Mouse (Mus musculus): Measurements from ENCODE around the gene Jagn1. TPM values are rescaled to one million over a fixed set of nuclear protein-coding genes. Genes with fewer than 3 reads are reported as not detected.

Gene Jagn1
- polyA plus RNA-seq, 1 experiment from 2014 or later = 94.9 TPM

- peak overlapping the region; percentile 83 for H3K9ac ChIP-seq
- peaks cover 43% of the 10 kb centered on the region for H3K4me1 ChIP-seq
- WGBS = under 1% methylated on average over 63 of the region's 65 CpGs
- peak overlapping the region; percentile 83 for H3K27ac ChIP-seq
- peak overlapping the region; percentile 92 for H3K4me2 ChIP-seq
- ATAC-seq (replicated peaks) = peak; percentile 66
- H3K36me3 ChIP-seq (replicated peaks) = no peaks in the 10 kb centered on the region
- H3K4me3 ChIP-seq = peak overlapping the region; percentile 65
- H3K27me3 ChIP-seq (replicated peaks) = 0 out of 2 replicates have a peak, but pooled peaks cover 3% of the 10 kb centered on the region
- no peaks in the 10 kb centered on the region for H3K9me3 ChIP-seq
These were observed 40.2 kb downstream of the Jagn1 start for GRCm38 (mm10) chr6:113482477-113483099.

DNA sequence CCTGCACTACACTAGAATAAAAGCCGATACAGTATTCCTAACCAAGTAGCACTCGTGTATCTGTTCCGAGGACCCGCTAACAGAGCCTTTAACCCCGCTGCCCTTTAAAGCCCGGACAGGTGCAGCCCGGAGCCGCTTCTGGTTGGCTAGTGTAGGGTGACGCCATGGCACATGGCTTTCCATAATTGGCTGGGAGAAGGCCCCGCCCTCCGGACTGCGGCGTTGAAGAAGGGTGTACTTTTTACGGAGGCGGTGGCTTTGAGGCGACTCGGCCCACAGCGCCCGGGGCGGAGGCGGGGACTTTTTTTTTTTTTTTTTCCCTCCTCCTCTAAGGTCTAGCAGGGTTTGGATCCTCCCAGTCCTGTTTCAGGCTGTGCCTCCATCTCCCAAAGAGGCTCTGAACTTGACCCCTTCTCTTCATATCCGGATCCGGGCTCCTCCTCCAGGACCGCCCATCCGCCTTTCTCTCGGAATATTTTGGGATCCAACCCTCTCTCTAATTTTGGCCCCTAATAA lies 40.8 kb downstream of the Jagn1 start, which contains the start of gene Creld1:
TSS of gene Creld1 (plus strand) at position 198 of the 516 bp plus-strand sequence.
- Histone ChIP-seq H3K27me3 (replicated peaks) (0 out of 2 replicates have a peak, but pooled peaks cover 3% of the 10 kb centered on the region), H3K4me3 (peak within 1 kb of the TSS; percentile 65), H3K9me3 (no peaks in the 10 kb centered on the region), H3K4me2 (peak within 1 kb of the TSS; percentile 92), H3K27ac (peak within 1 kb of the TSS; percentile 83), H3K36me3 (replicated peaks) (0 out of 2 replicates have a peak, but pooled peaks cover 4% of the 10 kb centered on the region), H3K4me1 (peaks cover 43% of the 10 kb centered on the region), H3K9ac (peak within 1 kb of the TSS; percentile 83)
- under 1% methylated on average over 26 of the region's 26 CpGs for WGBS
- ATAC-seq (replicated peaks) = peak; percentile 98

- peak overlapping the region; percentile 92 for H3K4me2 ChIP-seq
- H3K9me3 ChIP-seq = no peaks in the 10 kb centered on the region
- peaks cover 6% of the 10 kb centered on the region; the same call in 1 of the 2 replicates for H3K36me3 ChIP-seq (replicated peaks)
- peak overlapping the region; percentile 83 for H3K9ac ChIP-seq
- 0 out of 2 replicates have a peak, but pooled peaks cover 3% of the 10 kb centered on the region for H3K27me3 ChIP-seq (replicated peaks)
- ATAC-seq (replicated peaks) = peak; percentile 67
- peak overlapping the region; percentile 65 for H3K4me3 ChIP-seq
- H3K4me1 ChIP-seq = peaks cover 43% of the 10 kb centered on the region
- 6% methylated on average over 10 of the region's 10 CpGs for WGBS
- H3K27ac ChIP-seq = peak overlapping the region; percentile 83
These were observed 41.4 kb downstream of the Jagn1 start for GRCm38 (mm10) chr6:113483729-113484128.

- no peak for ATAC-seq (replicated peaks)
- Histone ChIP-seq H3K9me3 (no peaks in the 10 kb centered on the region), H3K36me3 (replicated peaks) (peaks cover 34% of the 10 kb centered on the region), H3K4me3 (no peak overlapping the region), H3K9ac (no peak overlapping the region), H3K4me1 (peaks cover 36% of the 10 kb centered on the region), H3K27ac (no peak overlapping the region), H3K27me3 (replicated peaks) (no peaks in the 10 kb centered on the region), H3K4me2 (no peak overlapping the region)
- 67% methylated on average over 7 of the region's 7 CpGs for WGBS
These were observed 44.8 kb downstream of the Jagn1 start for GRCm38 (mm10) chr6:113487125-113487576.

GRCm38 (mm10) chr6:113489410-113489809 lies 47.0 kb downstream of the Jagn1 start:
- peaks cover 40% of the 10 kb centered on the region for H3K36me3 ChIP-seq (replicated peaks)
- no peak overlapping the region for H3K9ac ChIP-seq
- 95% methylated on average over 14 of the region's 14 CpGs for WGBS

DNA sequence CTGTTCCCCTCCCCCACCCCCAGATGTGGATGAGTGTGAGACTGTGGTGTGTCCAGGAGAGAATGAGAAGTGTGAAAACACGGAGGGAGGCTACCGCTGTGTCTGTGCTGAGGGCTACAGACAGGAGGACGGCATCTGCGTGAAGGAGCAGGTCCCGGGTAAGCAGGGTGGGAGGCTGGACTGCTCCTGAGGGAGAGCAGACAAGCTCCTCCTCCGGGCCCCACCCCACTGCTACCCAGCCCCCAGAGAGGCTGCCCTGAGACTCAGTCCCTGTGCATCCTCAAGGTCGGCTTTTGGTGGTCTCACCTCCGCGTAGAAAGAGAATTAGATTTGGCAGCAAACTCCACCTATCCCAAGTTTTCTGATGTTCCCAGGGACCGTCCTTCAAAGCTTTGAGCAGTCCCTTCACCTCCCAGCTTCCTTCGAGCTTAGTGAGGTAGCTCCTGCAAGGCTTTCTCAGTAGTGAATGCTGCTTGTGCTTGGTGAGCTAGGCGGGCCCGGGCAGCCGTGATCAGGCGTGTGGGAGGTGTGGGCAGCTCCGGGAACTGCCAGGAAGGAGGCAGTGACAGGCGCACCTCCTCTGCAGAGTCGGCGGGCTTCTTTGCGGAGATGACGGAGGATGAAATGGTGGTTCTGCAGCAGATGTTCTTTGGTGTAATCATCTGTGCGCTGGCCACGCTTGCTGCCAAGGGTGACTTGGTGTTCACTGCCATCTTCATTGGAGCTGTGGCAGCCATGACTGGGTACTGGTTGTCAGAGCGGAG lies 49.9 kb downstream of the Jagn1 start:
- Histone ChIP-seq H3K4me3 (no peak overlapping the region), H3K27me3 (replicated peaks) (peaks cover 6% of the 10 kb centered on the region; the same call in 1 of the 2 replicates), H3K9ac (no peak overlapping the region), H3K36me3 (replicated peaks) (peaks cover 40% of the 10 kb centered on the region), H3K9me3 (no peaks in the 10 kb centered on the region), H3K4me1 (peaks cover 12% of the 10 kb centered on the region), H3K27ac (no peak overlapping the region), H3K4me2 (no peak overlapping the region)
- no peak for ATAC-seq (replicated peaks)
- WGBS = 81% methylated on average over 24 of the region's 24 CpGs

More at GRCm38 (mm10) chr6:113489410-113489809, 47.0 kb downstream of the Jagn1 start:
- Histone ChIP-seq H3K27me3 (replicated peaks) (no peaks in the 10 kb centered on the region), H3K4me3 (no peak overlapping the region), H3K4me1 (peaks cover 25% of the 10 kb centered on the region), H3K27ac (no peak overlapping the region), H3K9me3 (no peaks in the 10 kb centered on the region), H3K4me2 (no peak overlapping the region)
- ATAC-seq (replicated peaks) = no peak

GRCm38 (mm10) chr6:113494258-113494788 lies 52.0 kb downstream of the Jagn1 start:
- Histone ChIP-seq H3K4me2 (peak overlapping the region; percentile 59), H3K4me3 (peak overlapping the region; percentile 36), H3K9me3 (no peaks in the 10 kb centered on the region), H3K27ac (no peak overlapping the region), H3K4me1 (peaks cover 12% of the 10 kb centered on the region), H3K9ac (peak overlapping the region; percentile 30), H3K36me3 (replicated peaks) (peaks cover 33% of the 10 kb centered on the region), H3K27me3 (replicated peaks) (peaks cover 6% of the 10 kb centered on the region; the same call in 1 of the 2 replicates)
- 2% methylated on average over 53 of the region's 54 CpGs for WGBS
- ATAC-seq (replicated peaks) = peak; percentile 76

- H3K4me2 ChIP-seq = peak overlapping the region; percentile 59
- peak overlapping the region; percentile 22; the same call in 1 of the 2 replicates for H3K9ac ChIP-seq
- ATAC-seq (replicated peaks) = peak; percentile 31
These were observed 52.8 kb downstream of the Jagn1 start for GRCm38 (mm10) chr6:113495071-113495675.

More at GRCm38 (mm10) chr6:113495071-113495675, 52.8 kb downstream of the Jagn1 start:
- Histone ChIP-seq H3K4me1 (peaks cover 12% of the 10 kb centered on the region), H3K36me3 (replicated peaks) (peaks cover 24% of the 10 kb centered on the region), H3K27me3 (replicated peaks) (peaks cover 6% of the 10 kb centered on the region; the same call in 1 of the 2 replicates), H3K4me3 (peak overlapping the region; percentile 36; the same call in 1 of the 2 replicates), H3K27ac (no peak overlapping the region), H3K9me3 (no peaks in the 10 kb centered on the region)
- WGBS = 52% methylated on average over 28 of the region's 28 CpGs

Small RNA genes lying within 50 kb of the gene (microRNA-seq; reads per million reads assigned to microRNA genes)
- gene Gm24387 = not detected

Other genes starting within 250 kb of the Jagn1 start
- gene Lhfpl4, start 247.2 kb upstream of the Jagn1 start, polyA plus RNA-seq (2015; fragmentation: Nextera tagmentation; extraction: Ambion mirVana) = 75.6 and 80.7 TPM in 2 replicates
- 40.1 and 40.4 TPM in 2 replicates for gene Mtmr14, start 204.7 kb upstream of the Jagn1 start, polyA plus RNA-seq (2015; fragmentation: Nextera tagmentation; extraction: Ambion mirVana)
- 2.0 and 2.3 TPM in 2 replicates for gene Cpne9, start 160.3 kb upstream of the Jagn1 start, polyA plus RNA-seq (2015; fragmentation: Nextera tagmentation; extraction: Ambion mirVana)
- 17.9 and 18.9 TPM in 2 replicates for gene Brpf1, start 135.4 kb upstream of the Jagn1 start, polyA plus RNA-seq (2015; fragmentation: Nextera tagmentation; extraction: Ambion mirVana)
- gene Ogg1, start 115.6 kb upstream of the Jagn1 start, polyA plus RNA-seq (2015; fragmentation: Nextera tagmentation; extraction: Ambion mirVana) = 9.6 and 11.1 TPM in 2 replicates
- 117 and 124 TPM in 2 replicates for gene Camk1, start 98.6 kb upstream of the Jagn1 start, polyA plus RNA-seq (2015; fragmentation: Nextera tagmentation; extraction: Ambion mirVana)
- 80.4 and 81.6 TPM in 2 replicates for gene Tada3, start 64.7 kb upstream of the Jagn1 start, polyA plus RNA-seq (2015; fragmentation: Nextera tagmentation; extraction: Ambion mirVana)
- 430 and 433 TPM in 2 replicates for gene Arpc4, start 64.5 kb upstream of the Jagn1 start, polyA plus RNA-seq (2015; fragmentation: Nextera tagmentation; extraction: Ambion mirVana)
- gene Ttll3, start 53.3 kb upstream of the Jagn1 start, polyA plus RNA-seq (2015; fragmentation: Nextera tagmentation; extraction: Ambion mirVana) = 15.1 TPM in 2 replicates
- gene Rpusd3, start 23.2 kb upstream of the Jagn1 start, polyA plus RNA-seq (2015; fragmentation: Nextera tagmentation; extraction: Ambion mirVana) = 19.0 and 21.2 TPM in 2 replicates
- gene Cidec, start 6.8 kb upstream of the Jagn1 start, polyA plus RNA-seq (2015; fragmentation: Nextera tagmentation; extraction: Ambion mirVana) = not detected in 2 replicates
- 0.08 and 0.41 TPM in 2 replicates for gene Il17re, start 15.9 kb downstream of the Jagn1 start, polyA plus RNA-seq (2015; fragmentation: Nextera tagmentation; extraction: Ambion mirVana)
- 3.4 and 4.8 TPM in 2 replicates for gene Il17rc, start 28.9 kb downstream of the Jagn1 start, polyA plus RNA-seq (2015; fragmentation: Nextera tagmentation; extraction: Ambion mirVana)
- 74.8 and 79.0 TPM in 2 replicates for gene Creld1, start 40.7 kb downstream of the Jagn1 start, polyA plus RNA-seq (2015; fragmentation: Nextera tagmentation; extraction: Ambion mirVana)
- gene Prrt3, start 59.4 kb downstream of the Jagn1 start, polyA plus RNA-seq (2015; fragmentation: Nextera tagmentation; extraction: Ambion mirVana) = 13.1 and 13.5 TPM in 2 replicates
- 104 and 105 TPM in 2 replicates for gene Emc3, start 89.1 kb downstream of the Jagn1 start, polyA plus RNA-seq (2015; fragmentation: Nextera tagmentation; extraction: Ambion mirVana)
- gene Fancd2, start 89.1 kb downstream of the Jagn1 start, polyA plus RNA-seq (2015; fragmentation: Nextera tagmentation; extraction: Ambion mirVana) = 2.1 and 2.6 TPM in 2 replicates
- gene Fancd2os, start 158.1 kb downstream of the Jagn1 start, polyA plus RNA-seq (2015; fragmentation: Nextera tagmentation; extraction: Ambion mirVana) = 0.20 and 0.27 TPM in 2 replicates
- gene Brk1, start 162.2 kb downstream of the Jagn1 start, polyA plus RNA-seq (2015; fragmentation: Nextera tagmentation; extraction: Ambion mirVana) = 224 and 232 TPM in 2 replicates
- 75.8 and 79.0 TPM in 2 replicates for gene Vhl, start 181.4 kb downstream of the Jagn1 start, polyA plus RNA-seq (2015; fragmentation: Nextera tagmentation; extraction: Ambion mirVana)
- 3.0 and 4.3 TPM in 2 replicates for gene Irak2, start 195.9 kb downstream of the Jagn1 start, polyA plus RNA-seq (2015; fragmentation: Nextera tagmentation; extraction: Ambion mirVana)

Data from midbrain, embryonic 15.5 days (tissue).